Mouse (Mus musculus): ENCODE data around the gene Gm20388. TPM values are rescaled to one million over a fixed set of nuclear protein-coding genes. Genes with fewer than 3 reads are reported as not detected.

Gm20388 gene
- total RNA-seq, 2 experiments from 2014 or later: 2.4 to 2.6 TPM

GRCm38 (mm10) chr8:120415474-120415873 is 504.8 kb downstream of the Gm20388 start:
- H3K27ac ChIP-seq: peak overlapping the region; percentile 83; the same call in 1 of the 2 replicates
- DNase-seq (ENCODE audit: extremely low spot score in 1 of 2, low spot score in 2 of 2): no peak
- TF ChIP-seq CTCF (IDR thresholded peaks at IDR 0.05): no peak; the same call in 1 of the 2 replicates

GRCm38 (mm10) chr8:120416173-120416521 is 505.5 kb downstream of the Gm20388 start:
- peak overlapping the region; percentile 83 for H3K27ac ChIP-seq
- intact Hi-C loops (cut with DNase I): loop anchor here (5.0 kb wide), 1 partner anchor 121 kb away; no protein-coding TSS in a partner anchor
- DNase-seq (ENCODE audit: extremely low spot score in 1 of 2, low spot score in 2 of 2): no peak
- TF ChIP-seq CTCF (IDR thresholded peaks at IDR 0.05): no peak
- H3K4me3 ChIP-seq: no peak overlapping the region

More at GRCm38 (mm10) chr8:120415474-120415873, 504.8 kb downstream of the Gm20388 start:
- no peak overlapping the region for H3K4me3 ChIP-seq
- intact Hi-C loops (cut with DNase I): loop anchor here (5.0 kb wide), 1 partner anchor 122 kb away; no protein-coding TSS in a partner anchor

GRCm38 (mm10) chr8:120416522-120417394 is 506.1 kb downstream of the Gm20388 start:
- intact Hi-C loops (cut with DNase I): loop anchor here (5.0 kb wide), 1 partner anchor 121 kb away; no protein-coding TSS in a partner anchor
- Histone ChIP-seq H3K4me3 (no peak overlapping the region), H3K27ac (peak overlapping the region; percentile 83)
- TF ChIP-seq CTCF (IDR thresholded peaks at IDR 0.05): peak; percentile 44
- DNase-seq (ENCODE audit: extremely low spot score in 1 of 2, low spot score in 2 of 2): peak; percentile 48 to 69

- intact Hi-C loops (cut with DNase I): loop anchor here (5.0 kb wide), 1 partner anchor 119 kb away; no protein-coding TSS in a partner anchor
- Histone ChIP-seq H3K27ac (no peak overlapping the region), H3K4me3 (no peak overlapping the region)
- TF ChIP-seq CTCF (IDR thresholded peaks at IDR 0.05): no peak
- DNase-seq (ENCODE audit: extremely low spot score in 1 of 2, low spot score in 2 of 2): no peak
Observed at GRCm38 (mm10) chr8:120418188-120418587, 507.5 kb downstream of the Gm20388 start.

GRCm38 (mm10) chr8:120419675-120420074 is 509.0 kb downstream of the Gm20388 start:
- TF ChIP-seq CTCF (IDR thresholded peaks at IDR 0.05): no peak
- intact Hi-C loops (cut with DNase I): loop anchor here (5.0 kb wide), 1 partner anchor 118 kb away; no protein-coding TSS in a partner anchor

GRCm38 (mm10) chr8:120420226-120420625 is 509.6 kb downstream of the Gm20388 start:
- Histone ChIP-seq H3K4me3 (no peak overlapping the region), H3K27ac (no peak overlapping the region)
- no peak for TF ChIP-seq CTCF (IDR thresholded peaks at IDR 0.05)
- intact Hi-C loops (cut with DNase I): no loop called here
- no peak for DNase-seq (ENCODE audit: extremely low spot score in 1 of 2, low spot score in 2 of 2)

More at GRCm38 (mm10) chr8:120419675-120420074, 509.0 kb downstream of the Gm20388 start:
- Histone ChIP-seq H3K4me3 (no peak overlapping the region), H3K27ac (no peak overlapping the region)
- no peak for DNase-seq (ENCODE audit: extremely low spot score in 1 of 2, low spot score in 2 of 2)

- intact Hi-C loops (cut with DNase I): no loop called here
Observed at GRCm38 (mm10) chr8:120421638-120422037, 511.0 kb downstream of the Gm20388 start.

GRCm38 (mm10) chr8:120422236-120422635 is 511.6 kb downstream of the Gm20388 start:
- intact Hi-C loops (cut with DNase I): no loop called here
- Histone ChIP-seq H3K27ac (no peak overlapping the region), H3K4me3 (no peak overlapping the region)
- DNase-seq (ENCODE audit: extremely low spot score in 1 of 2, low spot score in 2 of 2): no peak
- TF ChIP-seq CTCF (IDR thresholded peaks at IDR 0.05): no peak

More at GRCm38 (mm10) chr8:120421638-120422037, 511.0 kb downstream of the Gm20388 start:
- Histone ChIP-seq H3K4me3 (no peak overlapping the region), H3K27ac (no peak overlapping the region)
- no peak for TF ChIP-seq CTCF (IDR thresholded peaks at IDR 0.05)
- no peak for DNase-seq (ENCODE audit: extremely low spot score in 1 of 2, low spot score in 2 of 2)

GRCm38 (mm10) chr8:120423576-120423975 is 512.9 kb downstream of the Gm20388 start:
- Histone ChIP-seq H3K4me3 (no peak overlapping the region), H3K27ac (no peak overlapping the region)
- TF ChIP-seq CTCF (IDR thresholded peaks at IDR 0.05): no peak; the same call in 1 of the 2 replicates
- DNase-seq (ENCODE audit: extremely low spot score in 1 of 2, low spot score in 2 of 2): no peak
- intact Hi-C loops (cut with DNase I): no loop called here

- Histone ChIP-seq H3K27ac (peak overlapping the region; percentile 80), H3K4me3 (no peak overlapping the region)
- no peak for TF ChIP-seq CTCF (IDR thresholded peaks at IDR 0.05)
- DNase-seq (ENCODE audit: extremely low spot score in 1 of 2, low spot score in 2 of 2): no peak
- intact Hi-C loops (cut with DNase I): loop anchor here (5.0 kb wide), 1 partner anchor 43 kb away; no protein-coding TSS in a partner anchor
Observed at GRCm38 (mm10) chr8:120424829-120425198, 514.2 kb downstream of the Gm20388 start.

GRCm38 (mm10) chr8:120425199-120425941 is 514.7 kb downstream of the Gm20388 start:
- no peak for TF ChIP-seq CTCF (IDR thresholded peaks at IDR 0.05)
- intact Hi-C loops (cut with DNase I): loop anchor here (5.0 kb wide), 1 partner anchor 43 kb away; no protein-coding TSS in a partner anchor
- DNase-seq (ENCODE audit: extremely low spot score in 1 of 2, low spot score in 2 of 2): peak in 1 of 2 experiments; percentile 46
- Histone ChIP-seq H3K4me3 (no peak overlapping the region), H3K27ac (peak overlapping the region; percentile 80)
